Mouse (Mus musculus): ENCODE measurements around the gene Psg23. TPM values are rescaled to one million over a fixed set of nuclear protein-coding genes. Genes with fewer than 3 reads are reported as not detected.
"Not testable (repeated sequence)": the region's sequence is repeated elsewhere in the genome, so short reads cannot be mapped to it uniquely, and the experiment has no call there.

The Psg23 gene
- not detected in 2 replicates for total RNA-seq (2014; rRNA removed; ENCODE audit: low replicate concordance)
- polyA plus RNA-seq (2015; fragmentation: Nextera tagmentation; extraction: Ambion mirVana): not detected in 2 replicates

DNA sequence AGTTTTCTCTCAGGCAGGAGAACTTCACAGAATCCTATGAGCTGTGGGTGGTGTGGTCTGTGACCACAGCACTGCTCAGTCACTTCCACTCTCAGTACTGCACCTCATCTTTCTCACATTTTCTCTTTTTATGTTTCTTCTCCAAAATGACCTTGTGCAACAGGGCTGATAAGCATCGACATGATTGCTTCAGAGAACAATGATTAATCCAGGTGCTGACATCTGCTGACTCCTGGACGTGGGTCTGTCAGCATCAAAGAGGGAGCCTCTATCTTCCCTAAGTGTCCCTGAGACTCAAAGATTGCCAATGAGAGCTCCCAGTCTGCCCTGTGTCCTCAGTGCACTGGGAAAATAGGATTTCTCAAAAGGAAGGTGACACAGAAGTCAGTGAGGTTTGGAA, at the start of gene Psg23:
Gene Psg23, minus strand, starts transcription at position 101 of the 400 bp plus-strand sequence.
- H3K27ac ChIP-seq (ENCODE audit: low read depth); H3K9me3 ChIP-seq (replicated peaks; ENCODE audit: control insufficient read depth, low read length); H3K36me3 ChIP-seq (replicated peaks; ENCODE audit: control insufficient read depth, insufficient read depth, low read length); H3K4me1 ChIP-seq (ENCODE audit: control insufficient read depth, insufficient read depth); ATAC-seq (ENCODE audit: insufficient read depth, low read depth); H3K4me2 ChIP-seq (ENCODE audit: low read depth, low read length); H3K9ac ChIP-seq (replicated peaks; ENCODE audit: low read depth, low read length); H3K27me3 ChIP-seq (ENCODE audit: control insufficient read depth, insufficient read depth, low read length); DNase-seq (ENCODE audit: low spot score); H3K4me3 ChIP-seq (ENCODE audit: low read depth, low read length): not testable (repeated sequence)
- 31% methylated on average over 1 of the region's 2 CpGs for WGBS

DNA sequence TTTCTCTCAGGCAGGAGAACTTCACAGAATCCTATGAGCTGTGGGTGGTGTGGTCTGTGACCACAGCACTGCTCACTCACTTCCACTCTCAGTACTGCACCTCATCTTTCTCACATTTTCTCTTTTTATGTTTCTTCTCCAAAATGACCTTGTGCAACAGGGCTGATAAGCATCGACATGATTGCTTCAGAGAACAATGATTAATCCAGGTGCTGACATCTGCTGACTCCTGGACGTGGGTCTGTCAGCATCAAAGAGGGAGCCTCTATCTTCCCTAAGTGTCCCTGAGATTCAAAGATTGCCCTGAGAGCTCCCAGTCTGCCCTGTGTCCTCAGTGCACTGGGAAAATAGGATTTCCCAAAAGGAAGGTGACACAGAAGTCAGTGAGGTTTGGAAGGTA, 40.3 kb upstream of the Psg23 start, which contains the start of gene Psg21:
Gene Psg21, minus strand, starts transcription at position 101 of the 400 bp plus-strand sequence.
- not testable (repeated sequence) for H3K9ac ChIP-seq (replicated peaks; ENCODE audit: low read depth, low read length); H3K9me3 ChIP-seq (replicated peaks; ENCODE audit: control insufficient read depth, low read length); H3K27ac ChIP-seq (ENCODE audit: low read depth); H3K27me3 ChIP-seq (ENCODE audit: control insufficient read depth, insufficient read depth, low read length); DNase-seq (ENCODE audit: low spot score); H3K36me3 ChIP-seq (replicated peaks; ENCODE audit: control insufficient read depth, insufficient read depth, low read length); H3K4me2 ChIP-seq (ENCODE audit: low read depth, low read length); H3K4me3 ChIP-seq (ENCODE audit: low read depth, low read length); H3K4me1 ChIP-seq (ENCODE audit: control insufficient read depth, insufficient read depth); ATAC-seq (ENCODE audit: insufficient read depth, low read depth)
- WGBS: 9% methylated on average over 1 of the region's 2 CpGs

DNA sequence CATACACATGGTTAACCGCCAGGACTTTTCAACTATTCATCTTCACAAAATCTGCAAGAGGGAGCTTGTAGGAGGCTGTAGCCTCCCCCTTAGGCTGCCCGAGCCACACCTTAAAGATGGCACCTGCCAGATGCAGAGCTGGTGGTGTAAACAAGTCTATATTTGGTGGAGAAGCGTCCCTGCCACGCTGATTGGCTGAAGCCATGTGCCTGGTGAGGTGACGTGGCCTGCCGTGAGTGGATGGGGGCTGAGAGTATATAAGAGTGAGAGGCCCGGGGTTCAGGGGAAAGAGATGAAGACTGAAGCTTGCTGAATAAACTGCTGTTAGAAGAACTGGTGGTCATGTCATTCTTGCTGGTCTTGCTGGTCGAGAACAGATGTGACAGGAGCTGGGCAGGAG, 10.6 kb upstream of the Psg23 start:
- DNase-seq (ENCODE audit: low spot score); H3K9ac ChIP-seq (replicated peaks; ENCODE audit: low read depth, low read length); H3K36me3 ChIP-seq (replicated peaks; ENCODE audit: control insufficient read depth, insufficient read depth, low read length); H3K4me1 ChIP-seq (ENCODE audit: control insufficient read depth, insufficient read depth); H3K27me3 ChIP-seq (ENCODE audit: control insufficient read depth, insufficient read depth, low read length); ATAC-seq (ENCODE audit: insufficient read depth, low read depth); H3K4me3 ChIP-seq (ENCODE audit: low read depth, low read length); H3K4me2 ChIP-seq (ENCODE audit: low read depth, low read length); H3K9me3 ChIP-seq (replicated peaks; ENCODE audit: control insufficient read depth, low read length); H3K27ac ChIP-seq (ENCODE audit: low read depth): not testable (repeated sequence)
- WGBS: 72% methylated on average over 8 of the region's 8 CpGs

DNA sequence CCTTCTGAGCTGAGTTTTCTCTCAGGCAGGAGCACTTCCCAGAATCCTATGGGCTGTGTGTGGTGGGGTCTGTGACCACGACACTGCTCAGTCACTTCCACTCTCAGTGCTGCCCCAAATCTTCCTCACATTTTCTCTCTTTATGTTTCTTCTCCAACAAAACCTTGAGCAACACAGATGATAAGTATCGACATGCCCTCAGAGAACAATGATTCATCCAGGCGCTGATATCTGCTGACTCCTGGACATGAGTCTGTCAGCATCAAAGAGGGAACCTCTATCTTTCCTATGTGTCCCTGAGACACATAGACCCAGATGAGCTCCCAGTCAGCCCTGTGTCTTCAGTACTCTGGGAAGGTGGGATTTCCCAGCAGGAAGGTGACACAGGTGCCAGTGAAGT, 49.1 kb downstream of the Psg23 start, which contains the start of gene Psg27:
Gene Psg27, minus strand, starts transcription at position 101 of the 400 bp plus-strand sequence.
- Histone ChIP-seq H3K4me2 (ENCODE audit: low read depth, low read length) (no peak within 1 kb of the TSS), H3K36me3 (replicated peaks; ENCODE audit: control insufficient read depth, insufficient read depth, low read length) (no peaks in the 10 kb centered on the region), H3K27me3 (ENCODE audit: control insufficient read depth, insufficient read depth, low read length) (no peaks in the 10 kb centered on the region), H3K4me1 (ENCODE audit: control insufficient read depth, insufficient read depth) (no peaks in the 10 kb centered on the region), H3K4me3 (ENCODE audit: low read depth, low read length) (no peak within 1 kb of the TSS), H3K27ac (ENCODE audit: low read depth) (no peak within 1 kb of the TSS), H3K9me3 (replicated peaks; ENCODE audit: control insufficient read depth, low read length) (no peaks in the 10 kb centered on the region), H3K9ac (replicated peaks; ENCODE audit: low read depth, low read length) (no peak within 1 kb of the TSS)
- ATAC-seq (ENCODE audit: insufficient read depth, low read depth) (no peak), DNase-seq (ENCODE audit: low spot score) (no peak)
- WGBS: 64% methylated on average over 3 of the region's 3 CpGs
- no peak for TF ChIP-seq EP300 (IDR thresholded peaks at IDR 0.05; ENCODE audit: low read depth)
- TF ChIP-seq CTCF (IDR thresholded peaks at IDR 0.05; ENCODE audit: low read depth): no peak

DNA sequence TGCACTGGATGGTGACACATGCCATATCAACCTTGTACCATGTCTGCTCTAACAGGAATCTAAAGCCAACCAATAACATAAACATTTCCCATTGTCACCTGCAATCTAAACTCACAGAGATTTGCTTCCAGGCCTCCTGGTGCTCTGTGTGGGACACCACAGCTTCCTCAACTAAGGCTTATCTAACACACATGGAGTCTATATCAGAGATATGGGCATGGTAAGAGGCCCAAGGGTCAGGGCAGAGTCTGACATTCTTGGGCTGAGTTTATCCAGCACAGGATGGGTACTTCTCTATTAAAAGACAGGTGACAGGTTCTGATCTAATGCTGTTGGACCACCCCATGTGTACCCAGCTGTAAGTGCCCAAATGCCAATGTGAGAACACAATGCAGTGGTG, 56.5 kb downstream of the Psg23 start:
- H3K27ac ChIP-seq (ENCODE audit: low read depth): no peak overlapping the region
- no peak for ATAC-seq (ENCODE audit: insufficient read depth, low read depth)
- H3K4me1 ChIP-seq (ENCODE audit: control insufficient read depth, insufficient read depth): no peaks in the 10 kb centered on the region
- TF ChIP-seq CTCF (IDR thresholded peaks at IDR 0.05; ENCODE audit: low read depth) (no peak), EP300 (IDR thresholded peaks at IDR 0.05; ENCODE audit: low read depth) (no peak)
- no peak overlapping the region for H3K4me2 ChIP-seq (ENCODE audit: low read depth, low read length)
- no peak overlapping the region for H3K4me3 ChIP-seq (ENCODE audit: low read depth, low read length)
- H3K9ac ChIP-seq (replicated peaks; ENCODE audit: low read depth, low read length): no peak overlapping the region
- DNase-seq (ENCODE audit: low spot score): no peak
- no peaks in the 10 kb centered on the region for H3K27me3 ChIP-seq (ENCODE audit: control insufficient read depth, insufficient read depth, low read length)
- H3K9me3 ChIP-seq (replicated peaks; ENCODE audit: control insufficient read depth, low read length): no peaks in the 10 kb centered on the region
- no peaks in the 10 kb centered on the region for H3K36me3 ChIP-seq (replicated peaks; ENCODE audit: control insufficient read depth, insufficient read depth, low read length)

Other genes starting within 250 kb of the Psg23 start
- not detected in 2 replicates for gene Psg28, start 184.5 kb downstream of the Psg23 start, total RNA-seq (2014; rRNA removed; ENCODE audit: low replicate concordance)
- gene Psg28, start 184.5 kb downstream of the Psg23 start, polyA plus RNA-seq (2015; fragmentation: Nextera tagmentation; extraction: Ambion mirVana): not detected in 2 replicates
- not detected in 2 replicates for gene Psg26, start 132.3 kb downstream of the Psg23 start, total RNA-seq (2014; rRNA removed; ENCODE audit: low replicate concordance)
- not detected in 2 replicates for gene Psg26, start 132.3 kb downstream of the Psg23 start, polyA plus RNA-seq (2015; fragmentation: Nextera tagmentation; extraction: Ambion mirVana)
- gene Psg25, start 84.2 kb downstream of the Psg23 start, total RNA-seq (2014; rRNA removed; ENCODE audit: low replicate concordance): not detected in 2 replicates
- not detected in 2 replicates for gene Psg25, start 84.2 kb downstream of the Psg23 start, polyA plus RNA-seq (2015; fragmentation: Nextera tagmentation; extraction: Ambion mirVana)
- gene Psg27, start 49.2 kb downstream of the Psg23 start, total RNA-seq (2014; rRNA removed; ENCODE audit: low replicate concordance): not detected in 2 replicates
- gene Psg27, start 49.2 kb downstream of the Psg23 start, polyA plus RNA-seq (2015; fragmentation: Nextera tagmentation; extraction: Ambion mirVana): not detected in 2 replicates
- not detected in 2 replicates for gene Psg21, start 40.2 kb upstream of the Psg23 start, total RNA-seq (2014; rRNA removed; ENCODE audit: low replicate concordance)
- not detected in 2 replicates for gene Psg21, start 40.2 kb upstream of the Psg23 start, polyA plus RNA-seq (2015; fragmentation: Nextera tagmentation; extraction: Ambion mirVana)
- gene Psg20, start 69.7 kb upstream of the Psg23 start, total RNA-seq (2014; rRNA removed; ENCODE audit: low replicate concordance): not detected in 2 replicates
- not detected in 2 replicates for gene Psg20, start 69.7 kb upstream of the Psg23 start, polyA plus RNA-seq (2015; fragmentation: Nextera tagmentation; extraction: Ambion mirVana)
- gene Psg22, start 101.6 kb upstream of the Psg23 start, total RNA-seq (2014; rRNA removed; ENCODE audit: low replicate concordance): not detected in 2 replicates
- 0.05 TPM in 1 of 2 replicates, not detected in the other for gene Psg22, start 101.6 kb upstream of the Psg23 start, polyA plus RNA-seq (2015; fragmentation: Nextera tagmentation; extraction: Ambion mirVana)
- gene Psg19, start 182.0 kb upstream of the Psg23 start, total RNA-seq (2014; rRNA removed; ENCODE audit: low replicate concordance): not detected in 2 replicates
- not detected in 2 replicates for gene Psg19, start 182.0 kb upstream of the Psg23 start, polyA plus RNA-seq (2015; fragmentation: Nextera tagmentation; extraction: Ambion mirVana)
- gene Psg17, start 205.1 kb upstream of the Psg23 start, total RNA-seq (2014; rRNA removed; ENCODE audit: low replicate concordance): not detected in 2 replicates
- gene Psg17, start 205.1 kb upstream of the Psg23 start, polyA plus RNA-seq (2015; fragmentation: Nextera tagmentation; extraction: Ambion mirVana): not detected in 2 replicates
- 0.34 and 3.0 TPM in 2 replicates for gene Mill2, start 223.5 kb upstream of the Psg23 start, total RNA-seq (2014; rRNA removed; ENCODE audit: low replicate concordance)
- 0.86 and 1.2 TPM in 2 replicates for gene Mill2, start 223.5 kb upstream of the Psg23 start, polyA plus RNA-seq (2015; fragmentation: Nextera tagmentation; extraction: Ambion mirVana)